Mouse (Mus musculus) adrenal gland, postnatal 10 days (tissue): Measurements from ENCODE around the gene Rfx8. TPM values are rescaled to one million over a fixed set of nuclear protein-coding genes. Genes with fewer than 3 reads are reported as not detected.
"Not testable (repeated sequence)": the region's sequence is repeated elsewhere in the genome, so short reads cannot be mapped to it uniquely, and the experiment has no call there.

ENCODE experiments used
- DNase-seq: peaks from one replicate; pipeline ENCODE4 v3.0.0; 2021; ENCODE audit warnings: mixed read lengths
- total RNA-seq, 2 experiments: library from RNA; stranded (reverse); gene quantifications; 2 replicates each; pipeline ENCODE4 v1.2.3; 2021

The Rfx8 gene
- total RNA-seq, 2 experiments from 2014 or later, result 0.21 to 0.48 TPM

GRCm38 (mm10) chr1:39691061-39691460, 29.7 kb downstream of the Rfx8 start:
- DNase-seq, result no peak

GRCm38 (mm10) chr1:39688573-39688972, 32.2 kb downstream of the Rfx8 start:
- DNase-seq, result no peak

- no peak for DNase-seq
These were observed 33.5 kb downstream of the Rfx8 start for GRCm38 (mm10) chr1:39687279-39687678.

- DNase-seq, result peak; percentile 84
These were observed 35.0 kb downstream of the Rfx8 start for GRCm38 (mm10) chr1:39685841-39686240.

- no peak for DNase-seq
These were observed 39.2 kb downstream of the Rfx8 start for GRCm38 (mm10) chr1:39681638-39682037.

- no peak for DNase-seq
These were observed 40.3 kb downstream of the Rfx8 start for GRCm38 (mm10) chr1:39680546-39680945.

GRCm38 (mm10) chr1:39678883-39679282, 41.9 kb downstream of the Rfx8 start:
- no peak for DNase-seq

GRCm38 (mm10) chr1:39676221-39676876, 44.4 kb downstream of the Rfx8 start:
- no peak for DNase-seq

- DNase-seq, result no peak
These were observed 48.3 kb downstream of the Rfx8 start for GRCm38 (mm10) chr1:39672362-39673105.

- no peak for DNase-seq
These were observed 50.4 kb downstream of the Rfx8 start for GRCm38 (mm10) chr1:39670211-39670935.

- DNase-seq, result no peak
These were observed 54.0 kb downstream of the Rfx8 start for GRCm38 (mm10) chr1:39666751-39667252.

GRCm38 (mm10) chr1:39664039-39664625, 56.7 kb downstream of the Rfx8 start:
- DNase-seq, result no peak

GRCm38 (mm10) chr1:39663050-39663449, 57.7 kb downstream of the Rfx8 start:
- no peak for DNase-seq

GRCm38 (mm10) chr1:39656976-39657529, 63.7 kb downstream of the Rfx8 start:
- no peak for DNase-seq

GRCm38 (mm10) chr1:39654901-39655300, 65.9 kb downstream of the Rfx8 start:
- not testable (repeated sequence) for DNase-seq

- DNase-seq, result no peak
These were observed 67.8 kb downstream of the Rfx8 start for GRCm38 (mm10) chr1:39653028-39653427.

GRCm38 (mm10) chr1:39651241-39651548, 69.6 kb downstream of the Rfx8 start, which contains the start of gene Creg2:
Gene Creg2, minus strand, starts transcription at chr1:39651474.
- DNase-seq, result no peak

GRCm38 (mm10) chr1:39650435-39651240, 70.2 kb downstream of the Rfx8 start:
- peak; percentile 84 for DNase-seq

GRCm38 (mm10) chr1:39649691-39650434, 70.9 kb downstream of the Rfx8 start:
- peak; percentile 20 for DNase-seq

GRCm38 (mm10) chr1:39648584-39648983, 72.2 kb downstream of the Rfx8 start:
- no peak for DNase-seq
